Mouse (Mus musculus) heart, adult 2 months (tissue): ENCODE measurements around the gene Gm8439. TPM values are rescaled to one million over a fixed set of nuclear protein-coding genes. Genes with fewer than 3 reads are reported as not detected.
A peak's percentile ranks its signal among the peaks of the same experiment; 100 is the strongest.

Source experiments
- DNase-seq, 2 experiments: peaks; one replicate each; pipeline ENCODE4 v3.0.0; 2021
- H3K27ac ChIP-seq: fragments of 200-600 bp; 2 replicates; pipeline ENCODE4 v1.8.1; 2022
- H3K27me3 ChIP-seq: fragments of 200-500 bp; 2 replicates; pipeline ENCODE4 v1.6.1; 2012; ENCODE audit warnings: mild to moderate bottlenecking, low read length, inconsistent platforms, mixed read lengths; ENCODE audit not compliant: control insufficient read depth, insufficient read depth
- H3K36me3 ChIP-seq: fragments of 200-500 bp; 2 replicates; pipeline ENCODE4 v1.6.1; 2012; ENCODE audit warnings: low read length, inconsistent platforms; ENCODE audit not compliant: control insufficient read depth, insufficient read depth
- H3K4me1 ChIP-seq: fragments of 200-500 bp; 2 replicates; pipeline ENCODE4 v1.6.1; 2011; ENCODE audit warnings: low read length; ENCODE audit not compliant: control insufficient read depth, insufficient read depth
- H3K4me3 ChIP-seq: fragments of 200-600 bp; 2 replicates; pipeline ENCODE4 v1.8.1; 2022
- H3K79me2 ChIP-seq: fragments of 200-500 bp; replicated peaks from 2 replicates; pipeline ENCODE4 v1.6.1; 2012; ENCODE audit warnings: mild to moderate bottlenecking, inconsistent platforms, low read length, moderate library complexity, mixed read lengths; ENCODE audit not compliant: control insufficient read depth, insufficient read depth
- H3K9ac ChIP-seq: fragments of 200-500 bp; 2 replicates; pipeline ENCODE4 v1.6.1; 2012; ENCODE audit warnings: low read depth, mild to moderate bottlenecking, control low read depth, inconsistent platforms, low read length, mixed read lengths
- CTCF ChIP-seq: fragments of 200-600 bp; IDR thresholded peaks from 2 replicates; pipeline ENCODE4 v1.8.1; 2022; ENCODE audit warnings: antibody characterized with exemption, mild to moderate bottlenecking, moderate library complexity
- EP300 ChIP-seq: fragments of 200-500 bp; IDR thresholded peaks from 2 replicates; pipeline ENCODE4 v1.6.1; 2011; ENCODE audit warnings: low read depth, low read length, control low read depth; ENCODE audit not compliant: insufficient read depth
- POLR2A ChIP-seq: fragments of 200-500 bp; IDR thresholded peaks from 2 replicates; pipeline ENCODE4 v1.6.1; 2011; ENCODE audit warnings: mild to moderate bottlenecking, low read depth, low read length, control low read depth; ENCODE audit not compliant: insufficient read depth
- WGBS: fragments of 180-500 bp; shearing (Covaris S2); methylation state at CpG from one replicate; pipeline ENCODE4 v1.1.7; 2018; 5-methylcytosine and 5-hydroxymethylcytosine counted together
- intact Hi-C: fragments of 180-260 bp; cut with DNase I; formaldehyde crosslinking; loops from one replicate; pipeline ENCODE4 v1.15.1; 2025
- polyA plus RNA-seq: library from polyadenylated mRNA; depleted of rRNA; stranded (reverse); fragments of >200 nt; gene quantifications from 2 replicates; pipeline ENCODE4 v1.2.3, GENCODE M21; 2012
- total RNA-seq, 2 experiments: library from RNA; stranded (reverse); gene quantifications; 2 replicates each; pipeline ENCODE4 v1.2.3; 2021

Gene Gm8439
- total and polyA plus RNA-seq, 3 experiments: not detected

GRCm38 (mm10) chr4:120601774-120602173 is 13.2 kb downstream of the Gm8439 start:
- no peak for DNase-seq
- WGBS: 46% methylated on average over 1 of the region's 1 CpGs
- Histone ChIP-seq H3K4me3 (no peak overlapping the region), H3K9ac (no peak overlapping the region), H3K27ac (no peak overlapping the region), H3K36me3 (no peaks in the 10 kb centered on the region), H3K27me3 (no peaks in the 10 kb centered on the region), H3K79me2 (no peaks in the 10 kb centered on the region), H3K4me1 (no peaks in the 10 kb centered on the region)
- intact Hi-C loops: no loop called here
- TF ChIP-seq CTCF: no peak
- TF ChIP-seq EP300: no peak
- no peak for TF ChIP-seq POLR2A

GRCm38 (mm10) chr4:120602669-120603068 is 14.1 kb downstream of the Gm8439 start:
- no peak for TF ChIP-seq EP300
- no peak for TF ChIP-seq CTCF
- TF ChIP-seq POLR2A: no peak
- no peaks in the 10 kb centered on the region for H3K4me1 ChIP-seq
- H3K36me3 ChIP-seq: no peaks in the 10 kb centered on the region
- no peak for DNase-seq
- no peaks in the 10 kb centered on the region for H3K27me3 ChIP-seq
- no peak overlapping the region for H3K4me3 ChIP-seq
- intact Hi-C loops: no loop called here
- H3K27ac ChIP-seq: no peak overlapping the region
- no peaks in the 10 kb centered on the region for H3K79me2 ChIP-seq
- H3K9ac ChIP-seq: no peak overlapping the region
- 63% methylated on average over 3 of the region's 3 CpGs for WGBS

- no peak overlapping the region for H3K9ac ChIP-seq
- H3K4me3 ChIP-seq: no peak overlapping the region
- WGBS: 56% methylated on average over 3 of the region's 3 CpGs
- no peak overlapping the region for H3K27ac ChIP-seq
- TF ChIP-seq EP300 (no peak), POLR2A (no peak)
- H3K4me1 ChIP-seq: no peaks in the 10 kb centered on the region; the same call in 1 of the 2 replicates
- no peak for DNase-seq
- intact Hi-C loops: no loop called here
- H3K27me3 ChIP-seq: no peaks in the 10 kb centered on the region
- no peaks in the 10 kb centered on the region for H3K79me2 ChIP-seq
- no peaks in the 10 kb centered on the region for H3K36me3 ChIP-seq
These were observed 18.4 kb downstream of the Gm8439 start for GRCm38 (mm10) chr4:120606941-120607340.

- DNase-seq: no peak
- no peaks in the 10 kb centered on the region for H3K36me3 ChIP-seq
- intact Hi-C loops: no loop called here
- WGBS: 90% methylated on average over 3 of the region's 3 CpGs
- peak overlapping the region; percentile 97 for H3K27ac ChIP-seq
- TF ChIP-seq CTCF (no peak), EP300 (no peak), POLR2A (no peak)
- no peak overlapping the region for H3K4me3 ChIP-seq
- no peaks in the 10 kb centered on the region for H3K27me3 ChIP-seq
- H3K9ac ChIP-seq: no peak overlapping the region
- H3K4me1 ChIP-seq: peaks cover 13% of the 10 kb centered on the region
- H3K79me2 ChIP-seq: no peaks in the 10 kb centered on the region
These were observed 22.5 kb downstream of the Gm8439 start for GRCm38 (mm10) chr4:120611005-120611404.

- H3K36me3 ChIP-seq: no peaks in the 10 kb centered on the region
- no peaks in the 10 kb centered on the region for H3K79me2 ChIP-seq
- H3K27ac ChIP-seq: peak overlapping the region; percentile 97
- H3K9ac ChIP-seq: peak overlapping the region; percentile 24
- intact Hi-C loops: no loop called here
- peak overlapping the region; percentile 48 for H3K4me3 ChIP-seq
- TF ChIP-seq CTCF: no peak
- TF ChIP-seq EP300: peak; percentile 80
- peak; percentile 28 to 65 for DNase-seq
- peaks cover 13% of the 10 kb centered on the region for H3K4me1 ChIP-seq
- no peaks in the 10 kb centered on the region for H3K27me3 ChIP-seq
- WGBS: 21% methylated on average over 9 of the region's 9 CpGs
These were observed 23.9 kb downstream of the Gm8439 start for GRCm38 (mm10) chr4:120612304-120613080.

- TF ChIP-seq CTCF (no peak), EP300 (peak; percentile 86), POLR2A (peak; percentile 79)
- Histone ChIP-seq H3K27ac (peak overlapping the region; percentile 97), H3K9ac (peak overlapping the region; percentile 36), H3K4me3 (peak overlapping the region; percentile 39), H3K79me2 (no peaks in the 10 kb centered on the region), H3K4me1 (peaks cover 13% of the 10 kb centered on the region), H3K36me3 (no peaks in the 10 kb centered on the region), H3K27me3 (no peaks in the 10 kb centered on the region)
- intact Hi-C loops: loop anchor here (2.0 kb wide), 1 partner anchor 53 kb away; the partner anchor contains the start of gene Cited4
- peak; percentile 68 to 86 for DNase-seq
- 18% methylated on average over 8 of the region's 8 CpGs for WGBS
These were observed 25.3 kb downstream of the Gm8439 start for GRCm38 (mm10) chr4:120613691-120614329.
